Mouse (Mus musculus): Measurements from ENCODE around the gene Lrp1. TPM values are rescaled to one million over a fixed set of nuclear protein-coding genes. Genes with fewer than 3 reads are reported as not detected.

Lrp1 gene
- total RNA-seq, 2 experiments from 2014 or later: 341 to 357 TPM

DNA sequence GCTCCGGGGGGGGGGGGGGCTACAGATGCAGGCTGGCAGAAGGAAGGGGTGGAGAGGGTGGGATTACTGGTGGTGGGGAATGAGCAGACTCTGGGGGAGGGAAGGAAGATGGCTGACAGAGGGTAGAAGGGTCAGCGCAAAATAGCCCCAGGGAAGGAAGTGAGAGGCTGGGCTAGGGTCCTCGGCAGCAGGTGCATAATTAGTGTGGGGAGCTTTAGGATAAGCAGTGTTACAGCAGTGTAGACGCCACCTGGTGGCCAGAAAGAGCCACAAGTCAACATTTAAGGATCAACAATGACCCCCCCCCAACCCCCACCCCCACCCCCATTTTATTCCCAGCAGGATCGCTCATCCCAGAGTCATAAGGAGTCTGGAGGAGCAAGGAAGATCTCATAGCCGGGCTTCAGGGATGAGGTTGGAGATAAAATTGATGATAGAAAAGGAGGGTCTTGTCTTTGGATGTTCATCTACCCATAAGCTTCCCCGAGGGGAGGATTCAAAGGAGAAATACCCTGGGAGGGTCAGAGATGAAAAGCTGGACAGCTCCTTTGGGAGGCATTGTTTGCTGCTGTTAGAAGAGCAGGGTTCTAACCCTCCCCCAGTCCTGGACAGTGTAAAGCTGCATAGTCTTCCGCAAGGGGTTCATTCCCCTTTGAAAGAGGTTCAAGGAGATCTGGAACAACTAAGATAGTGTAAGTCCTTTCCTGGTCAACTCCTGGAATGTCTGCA is 84.2 kb downstream of the Lrp1 start:
- H3K27ac ChIP-seq: no peak overlapping the region
- H3K4me3 ChIP-seq: no peak overlapping the region
- no peak for DNase-seq (ENCODE audit: extremely low spot score in 1 of 2, low spot score in 2 of 2)
- peak; percentile 56 for TF ChIP-seq CTCF (IDR thresholded peaks at IDR 0.05)
- intact Hi-C loops (cut with DNase I): loop anchor here (1.0 to 2.0 kb wide), 2 partner anchors 24 to 198 kb away; no protein-coding TSS in a partner anchor

DNA sequence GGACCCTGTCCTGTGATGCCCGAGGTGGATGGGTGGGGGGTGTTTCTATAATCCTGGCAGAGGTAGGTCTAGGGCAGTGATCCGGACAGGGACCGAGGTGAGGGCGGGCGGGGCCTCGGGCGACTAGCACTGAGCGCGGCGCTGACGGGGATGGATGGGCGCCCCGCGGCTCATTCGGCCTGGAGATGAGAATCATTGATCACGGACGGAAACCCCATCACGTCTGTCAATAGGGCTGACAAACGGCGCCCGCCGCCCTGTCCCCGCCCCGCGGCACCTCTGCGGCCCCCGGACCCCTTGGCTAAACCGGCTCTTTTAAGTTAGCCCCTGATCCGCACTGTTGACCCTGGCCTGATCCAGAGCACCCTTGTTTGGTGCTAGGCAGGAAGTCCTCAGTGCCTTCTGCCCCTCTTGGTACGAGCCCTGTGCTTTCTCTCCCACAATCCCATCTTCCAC is 86.0 kb downstream of the Lrp1 start:
- no peak overlapping the region for H3K27ac ChIP-seq
- intact Hi-C loops (cut with DNase I): no loop called here
- no peak for DNase-seq (ENCODE audit: extremely low spot score in 1 of 2, low spot score in 2 of 2)
- TF ChIP-seq CTCF (IDR thresholded peaks at IDR 0.05): no peak
- 0 out of 2 replicates have a peak overlapping the region, but pooled peaks have one; percentile 40 for H3K4me3 ChIP-seq

DNA sequence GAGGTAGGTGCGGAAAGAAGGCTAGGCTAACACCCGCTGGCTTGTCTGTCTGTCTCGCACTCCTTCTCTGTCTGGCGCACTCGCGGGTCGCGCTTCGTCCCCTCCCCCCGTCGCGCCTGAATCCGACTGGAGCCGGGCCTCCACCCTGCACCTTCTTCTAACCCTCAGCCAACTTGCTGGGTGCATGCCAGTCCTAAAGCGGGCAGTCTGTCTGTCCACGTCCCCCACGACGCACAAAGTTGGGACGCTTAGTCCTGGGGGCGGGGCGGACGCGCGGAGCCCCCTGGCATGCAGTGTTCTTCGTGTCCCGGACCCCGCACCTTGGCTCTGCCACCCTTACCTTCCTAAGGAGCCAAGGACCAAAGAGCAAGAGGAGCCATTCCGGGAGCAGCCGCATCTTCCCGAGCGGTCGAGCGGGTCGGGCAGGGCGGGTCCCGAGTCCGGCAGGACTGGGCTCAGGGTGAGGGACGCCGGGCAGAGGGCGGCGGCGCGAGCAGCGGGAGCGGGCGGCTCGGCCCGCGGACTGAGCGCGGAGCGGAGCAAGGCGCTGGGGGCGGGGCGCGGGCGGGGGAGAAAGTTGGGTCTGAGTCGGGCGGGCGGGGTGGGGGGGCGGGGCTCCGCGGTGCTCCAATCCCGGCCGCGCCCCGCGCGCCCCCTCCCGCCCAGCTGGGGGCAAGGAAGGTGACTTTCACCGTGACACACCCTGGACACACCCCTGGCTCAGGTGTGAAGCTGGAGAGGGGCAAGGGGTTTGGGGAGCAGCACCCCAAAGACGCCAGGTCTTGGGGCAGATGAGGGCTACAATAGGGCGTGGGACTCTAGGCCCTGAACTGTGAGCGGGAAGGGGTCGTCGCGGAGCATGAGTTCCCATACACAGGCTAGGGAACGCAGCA is 86.7 kb downstream of the Lrp1 start, which contains the start of gene Nxph4:
Nxph4 (minus strand) TSS at position 524 of the 893 bp plus-strand sequence.
- DNase-seq (ENCODE audit: extremely low spot score in 1 of 2, low spot score in 2 of 2): no peak
- no peak within 1 kb of the TSS for H3K27ac ChIP-seq
- TF ChIP-seq CTCF (IDR thresholded peaks at IDR 0.05): no peak
- intact Hi-C loops (cut with DNase I): no loop called here
- H3K4me3 ChIP-seq: peak within 1 kb of the TSS; percentile 40

DNA sequence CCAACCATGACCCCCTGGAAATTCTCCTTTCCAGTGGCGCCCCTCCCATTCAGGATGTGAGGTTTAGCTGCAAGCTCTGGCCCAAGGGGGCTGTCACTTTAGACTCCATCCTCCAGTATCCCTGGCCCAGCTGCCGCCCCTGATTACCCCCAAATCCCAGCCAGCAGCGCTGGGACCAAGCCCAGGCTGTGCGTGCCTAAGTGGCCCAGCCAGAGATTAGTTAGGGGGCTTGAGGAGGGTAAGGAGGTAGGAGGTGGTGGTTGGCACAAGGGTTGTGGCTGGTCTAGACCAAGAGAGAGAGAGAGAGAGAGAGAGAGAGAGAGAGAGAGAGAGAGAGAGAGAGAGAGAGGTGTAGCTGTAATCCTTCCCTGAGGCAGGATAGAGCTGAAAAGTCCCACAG is 89.4 kb downstream of the Lrp1 start:
- no peak overlapping the region for H3K27ac ChIP-seq
- no peak for DNase-seq (ENCODE audit: extremely low spot score in 1 of 2, low spot score in 2 of 2)
- TF ChIP-seq CTCF (IDR thresholded peaks at IDR 0.05): no peak
- intact Hi-C loops (cut with DNase I): no loop called here
- H3K4me3 ChIP-seq: no peak overlapping the region

DNA sequence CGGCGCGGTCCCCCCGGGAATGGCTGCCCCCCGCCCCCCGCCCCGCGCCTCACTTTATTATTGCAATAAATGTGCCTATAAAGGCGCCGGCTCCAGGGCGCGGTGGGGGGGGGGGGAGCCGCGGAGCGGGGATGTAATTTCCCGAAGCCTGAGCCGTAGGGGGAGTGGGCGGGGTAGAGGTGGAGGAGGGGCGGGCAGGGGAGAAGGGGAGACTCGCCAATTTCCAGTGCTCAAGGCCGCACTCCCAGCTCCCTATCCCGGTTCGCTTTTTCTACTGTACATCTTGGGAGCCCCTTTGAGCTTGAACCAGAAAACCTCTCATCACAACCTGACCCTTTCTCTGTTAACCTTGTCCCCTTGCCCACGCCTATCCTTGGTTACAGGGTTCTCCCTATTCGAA is 90.0 kb downstream of the Lrp1 start:
- no peak for TF ChIP-seq CTCF (IDR thresholded peaks at IDR 0.05)
- no peak overlapping the region for H3K4me3 ChIP-seq
- intact Hi-C loops (cut with DNase I): no loop called here
- H3K27ac ChIP-seq: no peak overlapping the region
- no peak for DNase-seq (ENCODE audit: extremely low spot score in 1 of 2, low spot score in 2 of 2)

DNA sequence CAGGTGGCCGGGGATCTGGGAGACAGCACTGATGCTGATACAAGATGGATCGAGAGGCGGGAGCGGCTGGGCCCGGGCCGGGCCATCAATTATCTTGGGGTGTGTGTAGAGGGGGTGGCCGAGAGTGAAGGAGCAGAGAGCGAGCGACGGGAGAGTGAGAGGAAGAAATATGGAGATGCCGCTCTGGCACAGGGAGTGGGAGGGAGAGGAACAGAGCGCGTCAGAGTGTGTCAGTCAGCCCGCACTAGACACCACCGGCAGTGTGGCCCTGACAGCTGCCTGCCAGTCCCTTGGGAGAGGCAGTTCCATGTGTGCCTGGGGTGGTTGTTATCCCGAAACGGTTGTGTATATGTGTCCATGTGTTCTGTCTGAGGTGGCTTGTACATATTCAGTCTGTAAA is 93.5 kb downstream of the Lrp1 start:
- no peak overlapping the region for H3K4me3 ChIP-seq
- H3K27ac ChIP-seq: no peak overlapping the region
- TF ChIP-seq CTCF (IDR thresholded peaks at IDR 0.05): no peak
- intact Hi-C loops (cut with DNase I): loop anchor here (10.0 kb wide), 1 partner anchor 487 kb away; the partner anchor contains the start of gene Prim1
- no peak for DNase-seq (ENCODE audit: extremely low spot score in 1 of 2, low spot score in 2 of 2)

DNA sequence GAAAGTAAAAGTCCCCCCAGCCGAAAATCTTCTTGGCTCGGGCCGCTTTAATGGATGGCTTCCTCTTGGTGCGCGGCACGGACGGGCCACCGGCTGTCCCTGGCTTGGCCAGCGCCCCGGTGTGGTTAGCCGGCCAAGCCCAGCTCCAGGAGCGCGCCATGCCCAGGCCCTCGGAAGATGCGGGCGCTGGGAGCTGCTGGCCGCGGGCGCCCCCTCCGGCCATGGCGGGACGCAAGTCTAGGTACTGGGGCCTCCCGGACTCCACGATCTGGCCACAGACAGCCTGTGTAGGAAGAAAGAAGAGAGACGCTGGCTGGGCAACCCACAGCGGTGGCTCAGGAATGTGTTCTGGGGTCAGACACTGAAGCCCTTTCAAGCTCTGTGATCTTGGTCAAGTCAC is 94.3 kb downstream of the Lrp1 start:
- TF ChIP-seq CTCF (IDR thresholded peaks at IDR 0.05): peak; percentile 56
- DNase-seq (ENCODE audit: extremely low spot score in 1 of 2, low spot score in 2 of 2): peak in 1 of 2 experiments; percentile 35
- intact Hi-C loops (cut with DNase I): loop anchor here (10.0 kb wide), 1 partner anchor 488 kb away; the partner anchor contains the start of gene Prim1
- 0 out of 2 replicates have a peak overlapping the region, but pooled peaks have one; percentile 4 for H3K4me3 ChIP-seq
- H3K27ac ChIP-seq: no peak overlapping the region

DNA sequence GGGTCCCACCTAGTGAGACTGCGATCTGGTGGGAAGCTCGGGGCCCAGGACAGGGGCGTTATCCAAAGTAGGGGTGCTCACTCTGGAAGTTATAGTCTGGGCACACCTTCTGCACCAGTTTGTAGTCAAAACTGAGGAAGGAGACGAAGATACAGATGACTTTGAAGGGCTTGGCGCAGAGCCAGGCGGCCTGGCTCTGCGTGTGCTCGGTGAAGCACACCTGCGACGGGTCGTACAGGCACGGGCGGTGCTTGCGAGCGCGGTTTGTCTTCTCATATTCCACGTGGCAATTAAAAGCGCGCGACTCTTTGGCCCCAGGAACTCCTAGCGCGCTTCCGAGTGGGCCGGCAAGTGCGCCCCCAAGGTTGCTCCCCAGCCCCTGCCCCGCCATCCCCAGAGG is 94.9 kb downstream of the Lrp1 start:
- no peak for DNase-seq (ENCODE audit: extremely low spot score in 1 of 2, low spot score in 2 of 2)
- intact Hi-C loops (cut with DNase I): loop anchor here (10.0 kb wide), 1 partner anchor 489 kb away; the partner anchor contains the start of gene Prim1
- no peak for TF ChIP-seq CTCF (IDR thresholded peaks at IDR 0.05)
- no peak overlapping the region for H3K27ac ChIP-seq
- H3K4me3 ChIP-seq: no peak overlapping the region

DNA sequence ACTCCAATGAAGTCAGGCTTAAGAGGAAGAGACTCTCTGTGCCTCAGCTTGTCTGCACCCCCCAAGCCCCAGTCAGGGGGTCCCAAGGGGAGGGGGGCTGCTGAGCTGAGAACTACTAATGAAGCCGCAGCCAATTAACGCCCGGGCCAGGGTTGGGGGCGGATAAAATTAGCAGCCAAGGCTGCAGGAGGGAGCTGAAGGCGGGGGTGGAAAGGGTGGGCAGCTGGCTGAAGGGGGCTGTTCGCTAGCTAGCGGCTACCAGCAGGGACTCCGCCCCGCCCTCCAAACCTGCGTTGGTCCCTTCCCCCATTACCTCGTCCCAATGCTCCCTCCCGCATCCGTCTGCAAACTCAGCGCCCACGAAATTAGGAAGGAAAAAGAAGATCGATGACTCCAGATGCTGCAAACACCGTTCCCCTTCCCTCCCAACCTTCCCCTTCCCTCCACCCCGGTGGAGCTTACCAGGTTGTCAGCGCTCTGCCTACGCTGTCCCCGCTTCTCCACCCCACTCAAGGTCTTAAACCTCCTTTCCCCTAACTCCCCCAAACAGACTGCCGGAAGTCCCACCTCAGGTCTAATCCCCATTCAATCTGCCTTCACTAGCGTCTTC is 96.2 kb downstream of the Lrp1 start:
- H3K4me3 ChIP-seq: no peak overlapping the region
- TF ChIP-seq CTCF (IDR thresholded peaks at IDR 0.05): no peak
- H3K27ac ChIP-seq: no peak overlapping the region
- DNase-seq (ENCODE audit: extremely low spot score in 1 of 2, low spot score in 2 of 2): no peak
- intact Hi-C loops (cut with DNase I): loop anchor here (10.0 kb wide), 1 partner anchor 490 kb away; the partner anchor contains the start of gene Prim1

DNA sequence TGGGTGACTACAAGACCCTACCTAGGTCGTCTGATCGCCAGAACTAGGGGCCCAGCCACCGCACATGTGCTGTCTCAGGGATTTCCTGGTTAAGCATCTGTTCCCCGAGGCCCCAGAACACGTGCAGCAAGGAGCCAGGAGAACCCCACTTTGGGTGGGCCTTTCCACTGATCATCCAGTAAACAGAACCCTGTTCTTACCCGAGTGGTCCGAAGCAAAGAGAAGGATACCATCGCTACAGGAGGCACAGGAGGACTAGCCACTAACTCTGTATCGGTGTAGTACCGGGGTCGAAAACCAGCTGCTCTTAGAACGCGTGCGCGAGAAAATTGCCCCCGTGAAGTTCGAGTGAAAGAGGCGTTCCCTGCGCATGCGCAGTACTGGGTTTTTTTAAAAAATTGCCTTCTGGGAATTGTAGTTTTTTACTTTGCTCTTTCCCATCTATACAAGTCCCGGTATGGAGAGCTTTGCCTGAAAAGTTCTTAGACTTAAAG is 98.8 kb downstream of the Lrp1 start, which contains the start of gene Shmt2:
Shmt2 (minus strand) TSS at position 357 of the 494 bp plus-strand sequence.
- no peak within 1 kb of the TSS for H3K27ac ChIP-seq
- peak within 1 kb of the TSS; percentile 71 for H3K4me3 ChIP-seq
- TF ChIP-seq CTCF (IDR thresholded peaks at IDR 0.05): no peak
- DNase-seq (ENCODE audit: extremely low spot score in 1 of 2, low spot score in 2 of 2): peak; percentile 81 to 86
- intact Hi-C loops (cut with DNase I): loop anchor here (10.0 kb wide), 1 partner anchor 493 kb away; the partner anchor contains the start of gene Prim1

DNA sequence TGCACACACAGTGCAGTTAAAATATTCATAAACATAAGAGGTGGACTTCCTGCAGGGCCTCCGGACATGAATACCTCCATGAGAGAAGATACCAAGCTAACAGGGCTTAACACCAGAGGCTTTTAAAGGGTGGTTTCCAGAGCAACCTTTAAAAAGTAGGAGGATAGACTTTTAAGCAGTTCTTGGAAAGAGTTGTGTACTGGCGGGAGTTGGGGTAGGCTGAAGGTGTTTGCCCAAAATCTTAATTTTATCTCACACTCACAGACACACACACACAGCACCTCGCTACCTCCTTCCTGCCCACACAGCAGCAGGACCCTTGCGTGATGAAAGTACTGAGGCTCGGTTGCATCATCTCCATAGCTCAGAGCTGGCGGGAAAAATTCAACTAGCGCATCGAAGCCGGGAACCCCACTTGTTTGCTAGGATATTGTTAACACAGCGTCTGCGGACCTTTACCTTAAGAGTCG is 99.3 kb downstream of the Lrp1 start:
- peak overlapping the region; percentile 71 for H3K4me3 ChIP-seq
- intact Hi-C loops (cut with DNase I): loop anchor here (10.0 kb wide), 1 partner anchor 493 kb away; the partner anchor contains the start of gene Prim1
- DNase-seq (ENCODE audit: extremely low spot score in 1 of 2, low spot score in 2 of 2): no peak
- TF ChIP-seq CTCF (IDR thresholded peaks at IDR 0.05): no peak
- no peak overlapping the region for H3K27ac ChIP-seq
